Mouse (Mus musculus) MEL (cell line): ENCODE results near the gene Tmsb4x. TPM values are rescaled to one million over a fixed set of nuclear protein-coding genes. Genes with fewer than 3 reads are reported as not detected.

Experiments
- DNase-seq: peaks from one replicate; pipeline ENCODE4 v3.0.0; 2011; ENCODE audit warnings: low read depth, low spot score
- H3K27ac ChIP-seq: 2 replicates; pipeline ENCODE4 v1.5.1; 2012; ENCODE audit warnings: low read depth, mild to moderate bottlenecking, control low read depth, low read length, moderate library complexity; ENCODE audit not compliant: control insufficient read depth
- H3K27me3 ChIP-seq, 2 experiments: fragments of 150-350 bp in 1 of 2; sonication (generic) in 1 of 2; 2 replicates each; pipeline ENCODE4 v1.6.1; 2012; ENCODE audit warnings: low read length in 2 of 2, mild to moderate bottlenecking in 2 of 2, improper control_type of control experiment in 1 of 2, moderate library complexity in 1 of 2; ENCODE audit not compliant: insufficient read depth in 2 of 2, control insufficient read depth in 1 of 2
- H3K36me3 ChIP-seq, 2 experiments: 2 replicates each; pipeline ENCODE4 v1.6.1; 2012 to 2014; ENCODE audit warnings: low read length in 2 of 2, improper control_type of control experiment in 1 of 2, inconsistent platforms in 1 of 2, mild to moderate bottlenecking in 1 of 2; ENCODE audit not compliant: insufficient read depth in 2 of 2, control insufficient read depth in 1 of 2
- H3K4me1 ChIP-seq, 2 experiments: fragments of 150-350 bp in 1 of 2; sonication (generic) in 1 of 2; 2 replicates each; pipeline ENCODE4 v1.6.1; 2012; ENCODE audit warnings: low read length in 2 of 2, improper control_type of control experiment in 1 of 2, mild to moderate bottlenecking in 1 of 2; ENCODE audit not compliant: insufficient read depth in 2 of 2, control insufficient read depth in 1 of 2
- H3K4me3 ChIP-seq, 2 experiments: fragments of 150-350 bp in 1 of 2; sonication (generic) in 1 of 2; 2 replicates each; pipeline ENCODE4 v1.5.1; 2012; ENCODE audit warnings: low read depth in 2 of 2, low read length in 2 of 2, mild to moderate bottlenecking in 2 of 2, moderate library complexity in 2 of 2, control low read depth in 1 of 2, improper control_type of control experiment in 1 of 2; ENCODE audit not compliant: control insufficient read depth in 1 of 2, insufficient read depth in 1 of 2
- H3K79me2 ChIP-seq: 2 replicates; pipeline ENCODE4 v1.6.1; 2012; ENCODE audit warnings: mild to moderate bottlenecking, low read length, moderate library complexity; ENCODE audit not compliant: control insufficient read depth, poor library complexity, insufficient read depth
- H3K9ac ChIP-seq: 2 replicates; pipeline ENCODE4 v1.6.1; 2012; ENCODE audit warnings: low read depth, mild to moderate bottlenecking, control low read depth, low read length, moderate library complexity; ENCODE audit not compliant: control insufficient read depth, poor library complexity, severe bottlenecking
- H3K9me3 ChIP-seq: fragments of 150-350 bp; sonication (generic); replicated peaks from 2 replicates; pipeline ENCODE4 v1.6.1; 2012; ENCODE audit warnings: mild to moderate bottlenecking, low read length, improper control_type of control experiment, moderate library complexity; ENCODE audit not compliant: insufficient read depth
- CHD2 ChIP-seq: IDR thresholded peaks from 2 replicates; pipeline ENCODE4 v1.6.1; 2011; ENCODE audit warnings: low read length, improper control_type of control experiment
- CTCF ChIP-seq, 3 experiments: IDR thresholded peaks in 2 of 3; conservative IDR thresholded peaks in 1 of 3; 2 replicates each; pipeline ENCODE4 v1.5.1; 2011 to 2012; ENCODE audit warnings: low read length in 3 of 3, low read depth in 2 of 3, mild to moderate bottlenecking in 2 of 3, improper control_type of control experiment in 1 of 3, inconsistent platforms in 1 of 3, mixed read lengths in 1 of 3, moderate library complexity in 1 of 3; ENCODE audit not compliant: control insufficient read depth in 1 of 3, insufficient read depth in 1 of 3, poor library complexity in 1 of 3, severe bottlenecking in 1 of 3
- E2F4 ChIP-seq: IDR thresholded peaks from 2 replicates; pipeline ENCODE4 v1.6.1; 2011; ENCODE audit warnings: low read depth, low read length, improper control_type of control experiment, borderline replicate concordance
- ELF1 ChIP-seq: IDR thresholded peaks from 2 replicates; pipeline ENCODE4 v1.6.1; 2014; ENCODE audit warnings: low read depth, mild to moderate bottlenecking, inconsistent platforms, low read length, improper control_type of control experiment, moderate library complexity
- GABPA ChIP-seq: IDR thresholded peaks from 2 replicates; pipeline ENCODE4 v1.6.1; 2012; ENCODE audit warnings: low read depth, mild to moderate bottlenecking, inconsistent platforms, low read length, improper control_type of control experiment, moderate library complexity
- GATA1 ChIP-seq: IDR thresholded peaks from 2 replicates; pipeline ENCODE4 v1.6.1; 2011; ENCODE audit warnings: low read depth, low read length, improper control_type of control experiment
- HCFC1 ChIP-seq: IDR thresholded peaks from 2 replicates; pipeline ENCODE4 v1.6.1; 2012; ENCODE audit warnings: low read depth, mild to moderate bottlenecking, inconsistent platforms, low read length, improper control_type of control experiment, moderate library complexity
- KAT2A ChIP-seq: conservative IDR thresholded peaks from 2 replicates; pipeline ENCODE4 v1.6.1; 2012; ENCODE audit warnings: low read depth, low read length, improper control_type of control experiment, inconsistent platforms
- MAFK ChIP-seq: IDR thresholded peaks from 2 replicates; pipeline ENCODE4 v1.6.1; 2011; ENCODE audit warnings: low read depth, mild to moderate bottlenecking, low read length, improper control_type of control experiment, borderline replicate concordance
- MAX ChIP-seq: IDR thresholded peaks from 2 replicates; pipeline ENCODE4 v1.6.1; 2011; ENCODE audit warnings: low read length, improper control_type of control experiment
- MXI1 ChIP-seq: IDR thresholded peaks from 2 replicates; pipeline ENCODE4 v1.6.1; 2011; ENCODE audit warnings: mild to moderate bottlenecking, low read depth, low read length, improper control_type of control experiment
- MYB ChIP-seq: IDR thresholded peaks from 2 replicates; pipeline ENCODE4 v1.6.1; 2011; ENCODE audit warnings: mild to moderate bottlenecking, low read depth, low read length, improper control_type of control experiment
- NELFE ChIP-seq: IDR thresholded peaks from 2 replicates; pipeline ENCODE4 v1.6.1; 2011; ENCODE audit warnings: low read depth, low read length, improper control_type of control experiment
- NRF1 ChIP-seq: IDR thresholded peaks from 2 replicates; pipeline ENCODE4 v1.6.1; 2014; ENCODE audit warnings: low read depth, mild to moderate bottlenecking, inconsistent platforms, low read length, improper control_type of control experiment, moderate library complexity; ENCODE audit not compliant: poor library complexity, insufficient read depth, severe bottlenecking
- POLR2AphosphoS2 ChIP-seq: IDR thresholded peaks from 2 replicates; pipeline ENCODE4 v1.6.1; 2011; ENCODE audit warnings: low read length, improper control_type of control experiment
- POLR2AphosphoS5 ChIP-seq: IDR thresholded peaks from 2 replicates; pipeline ENCODE4 v1.6.1; 2012; ENCODE audit warnings: low read depth, borderline replicate concordance, mild to moderate bottlenecking, inconsistent platforms, low read length, moderate library complexity, mixed read lengths
- RAD21 ChIP-seq: IDR thresholded peaks from 2 replicates; pipeline ENCODE4 v1.6.1; 2011; ENCODE audit warnings: mild to moderate bottlenecking, low read depth, low read length, improper control_type of control experiment
- RCOR1 ChIP-seq: IDR thresholded peaks from 2 replicates; pipeline ENCODE4 v1.6.1; 2012; ENCODE audit warnings: low read depth, mild to moderate bottlenecking, inconsistent platforms, low read length, improper control_type of control experiment
- SIN3A ChIP-seq: IDR thresholded peaks from 2 replicates; pipeline ENCODE4 v1.6.1; 2012; ENCODE audit warnings: low read length, improper control_type of control experiment, inconsistent platforms
- SMC3 ChIP-seq: IDR thresholded peaks from 2 replicates; pipeline ENCODE4 v1.6.1; 2011; ENCODE audit warnings: low read depth, low read length, improper control_type of control experiment
- TAL1 ChIP-seq: IDR thresholded peaks from 2 replicates; pipeline ENCODE4 v1.6.1; 2012; ENCODE audit warnings: mild to moderate bottlenecking, inconsistent platforms, low read length, moderate library complexity, mixed read lengths
- TCF12 ChIP-seq: IDR thresholded peaks from 2 replicates; pipeline ENCODE4 v1.6.1; 2014; ENCODE audit warnings: low read depth, mild to moderate bottlenecking, inconsistent platforms, low read length, improper control_type of control experiment, moderate library complexity
- UBTF ChIP-seq: IDR thresholded peaks from 2 replicates; pipeline ENCODE4 v1.6.1; 2012; ENCODE audit warnings: low read depth, mild to moderate bottlenecking, inconsistent platforms, low read length, improper control_type of control experiment, moderate library complexity, borderline replicate concordance; ENCODE audit not compliant: insufficient read depth
- USF2 ChIP-seq, 2 experiments: IDR thresholded peaks; 2 replicates each; pipeline ENCODE4 v1.6.1; 2011 to 2012; ENCODE audit warnings: improper control_type of control experiment in 2 of 2, low read length in 2 of 2, borderline replicate concordance in 1 of 2, inconsistent platforms in 1 of 2, low read depth in 1 of 2, mild to moderate bottlenecking in 1 of 2; ENCODE audit not compliant: insufficient read depth in 1 of 2
- ZC3H11A ChIP-seq: IDR thresholded peaks from 2 replicates; pipeline ENCODE4 v1.6.1; 2012; ENCODE audit warnings: low read depth, mild to moderate bottlenecking, inconsistent platforms, low read length, improper control_type of control experiment
- ZKSCAN1 ChIP-seq: IDR thresholded peaks from 2 replicates; pipeline ENCODE4 v1.6.1; 2012; ENCODE audit warnings: low read depth, mild to moderate bottlenecking, inconsistent platforms, low read length, improper control_type of control experiment, moderate library complexity
- polyA plus RNA-seq, 2 experiments: library from polyadenylated mRNA; stranded (reverse) in 1 of 2; unstranded in 1 of 2; fragments of >175 nt in 1 of 2; fragments of >200 nt in 1 of 2; gene quantifications; 2 replicates each; pipeline versions ENCODE4 v1.2.1 to v1.2.4; 2012; ENCODE audit warnings: low replicate concordance in 2 of 2, low read depth in 1 of 2; ENCODE audit not compliant: insufficient read length in 2 of 2, insufficient read depth in 1 of 2, missing spikeins in 1 of 2
- total RNA-seq: library from RNA; depleted of rRNA; stranded (reverse); fragments of 300-350 nt; gene quantifications from 2 replicates; pipeline ENCODE4 v1.2.3, GENCODE M21; 2012

The Tmsb4x gene
- total and polyA plus RNA-seq, 3 experiments, result not detected

DNA sequence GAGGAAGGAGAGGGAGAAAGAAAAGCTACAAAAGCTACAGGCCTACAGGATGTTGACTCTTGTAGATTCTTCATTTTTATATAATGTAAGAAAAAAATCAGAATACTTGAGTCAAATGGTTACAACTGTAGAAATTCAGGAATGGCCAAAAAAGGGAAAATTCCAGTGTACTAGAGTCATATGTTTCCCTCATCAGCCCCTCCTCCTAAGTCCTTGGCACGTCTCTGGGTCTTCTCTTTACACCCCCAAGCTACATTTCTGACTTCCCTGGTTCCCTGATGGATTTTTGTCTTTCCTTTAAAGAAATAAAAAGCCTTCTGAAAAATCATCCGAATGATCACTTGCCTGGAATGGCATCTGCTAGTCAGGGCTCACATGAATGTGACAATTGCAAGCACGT is 34.8 kb downstream of the Tmsb4x start:
- H3K79me2 ChIP-seq, result no peaks in the 10 kb centered on the region
- no peak for TF ChIP-seq KAT2A
- TF ChIP-seq RAD21, result no peak
- TF ChIP-seq SMC3, result no peak
- no peak for TF ChIP-seq E2F4
- no peak for TF ChIP-seq SIN3A
- TF ChIP-seq TCF12, result no peak
- TF ChIP-seq UBTF, result no peak
- TF ChIP-seq, all 39 proteins: peak for 0
- H3K4me3 ChIP-seq, result no peak overlapping the region
- no peaks in the 10 kb centered on the region for H3K4me1 ChIP-seq
- H3K9ac ChIP-seq, result no peak overlapping the region
- H3K27ac ChIP-seq, result no peak overlapping the region
- H3K9me3 ChIP-seq, result no peaks in the 10 kb centered on the region
- no peaks in the 10 kb centered on the region for H3K27me3 ChIP-seq
- H3K36me3 ChIP-seq, result no peaks in the 10 kb centered on the region
- no peak for DNase-seq

DNA sequence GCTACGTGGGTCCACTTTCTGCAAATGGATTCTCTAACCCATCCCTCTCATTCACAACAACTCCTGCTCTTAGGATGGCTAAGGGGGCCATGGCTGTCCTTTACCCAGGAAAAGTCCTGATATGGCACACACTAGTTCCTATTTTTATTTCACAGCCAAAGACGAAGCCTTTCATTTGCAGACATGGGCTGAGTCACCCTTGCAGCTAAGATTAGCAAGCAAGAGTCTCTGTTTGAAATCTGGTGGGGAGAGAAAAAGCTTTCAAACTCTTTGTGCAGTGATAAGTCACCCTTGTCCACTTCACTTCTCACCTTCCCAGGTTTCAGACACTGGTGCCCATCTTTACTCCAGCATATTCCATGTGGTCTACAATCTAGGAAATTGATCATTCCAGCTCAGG is 36.9 kb downstream of the Tmsb4x start:
- H3K27ac ChIP-seq, result no peak overlapping the region
- H3K79me2 ChIP-seq, result no peaks in the 10 kb centered on the region
- no peak for TF ChIP-seq ZKSCAN1
- no peak for TF ChIP-seq SMC3
- no peak for TF ChIP-seq CHD2
- TF ChIP-seq HCFC1, result no peak
- TF ChIP-seq NRF1, result no peak
- TF ChIP-seq USF2 (IDR thresholded peaks at IDR 0.05; ENCODE audit: borderline replicate concordance in 1 of 2, insufficient read depth in 1 of 2, low read depth in 1 of 2, low read length in 2 of 2), result no peak
- no peak for TF ChIP-seq POLR2AphosphoS2
- no peak for TF ChIP-seq ELF1
- TF ChIP-seq, all 39 proteins: peak for 0
- DNase-seq, result no peak
- no peaks in the 10 kb centered on the region for H3K27me3 ChIP-seq
- no peaks in the 10 kb centered on the region for H3K4me1 ChIP-seq
- H3K4me3 ChIP-seq, result no peak overlapping the region
- no peak overlapping the region for H3K9ac ChIP-seq
- H3K36me3 ChIP-seq, result no peaks in the 10 kb centered on the region
- no peaks in the 10 kb centered on the region for H3K9me3 ChIP-seq

DNA sequence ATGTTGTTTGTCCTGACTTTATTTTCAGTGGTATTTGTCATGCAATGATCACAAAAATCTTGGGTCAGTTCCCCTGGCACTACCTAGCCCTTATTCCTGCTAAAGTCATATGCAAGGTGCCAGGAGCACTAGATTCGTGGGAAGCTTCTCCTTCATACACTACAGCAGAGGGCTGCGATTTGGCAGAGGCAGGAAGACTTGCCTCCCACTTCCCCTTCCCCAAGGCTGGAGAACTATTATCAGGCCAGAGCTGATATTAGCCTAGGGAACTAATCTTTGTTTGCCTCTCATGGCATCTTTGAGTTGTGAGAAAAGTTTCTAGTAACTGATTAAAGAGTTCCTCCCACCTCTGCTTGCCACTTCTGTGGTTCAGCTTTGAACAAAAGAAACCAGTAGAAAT is 37.8 kb downstream of the Tmsb4x start:
- no peaks in the 10 kb centered on the region for H3K36me3 ChIP-seq
- no peaks in the 10 kb centered on the region for H3K79me2 ChIP-seq
- H3K27me3 ChIP-seq, result no peaks in the 10 kb centered on the region
- H3K9ac ChIP-seq, result no peak overlapping the region
- H3K27ac ChIP-seq, result no peak overlapping the region
- H3K9me3 ChIP-seq, result no peaks in the 10 kb centered on the region
- TF ChIP-seq MAFK (no peak), ELF1 (no peak), CTCF (IDR thresholded peaks at IDR 0.05 in 2 of 3, conservative IDR thresholded peaks at IDR 0.05 in 1 of 3; ENCODE audit: control insufficient read depth in 1 of 3, insufficient read depth in 1 of 3, low read depth in 2 of 3, low read length in 3 of 3, poor library complexity in 1 of 3, severe bottlenecking in 1 of 3) (no peak), USF2 (IDR thresholded peaks at IDR 0.05; ENCODE audit: borderline replicate concordance in 1 of 2, insufficient read depth in 1 of 2, low read depth in 1 of 2, low read length in 2 of 2) (no peak), NRF1 (no peak), MAX (no peak), HCFC1 (no peak), RCOR1 (no peak), TAL1 (no peak), POLR2AphosphoS5 (no peak), UBTF (no peak), MYB (no peak), MXI1 (no peak), NELFE (no peak), SMC3 (no peak), KAT2A (no peak), ZC3H11A (no peak), GATA1 (no peak), GABPA (no peak)
- TF ChIP-seq, all 39 proteins: peak for 0
- Histone ChIP-seq H3K4me1 (no peaks in the 10 kb centered on the region), H3K4me3 (no peak overlapping the region)
- no peak for DNase-seq
